Mouse (Mus musculus): ENCODE data around the gene Zc2hc1c. TPM values are rescaled to one million over a fixed set of nuclear protein-coding genes. Genes with fewer than 3 reads are reported as not detected.
"Not testable (repeated sequence)": the region's sequence is repeated elsewhere in the genome, so short reads cannot be mapped to it uniquely, and the experiment has no call there.

Zc2hc1c gene
- polyA plus RNA-seq, 1 experiment from 2014 or later, result 0.95 TPM

DNA sequence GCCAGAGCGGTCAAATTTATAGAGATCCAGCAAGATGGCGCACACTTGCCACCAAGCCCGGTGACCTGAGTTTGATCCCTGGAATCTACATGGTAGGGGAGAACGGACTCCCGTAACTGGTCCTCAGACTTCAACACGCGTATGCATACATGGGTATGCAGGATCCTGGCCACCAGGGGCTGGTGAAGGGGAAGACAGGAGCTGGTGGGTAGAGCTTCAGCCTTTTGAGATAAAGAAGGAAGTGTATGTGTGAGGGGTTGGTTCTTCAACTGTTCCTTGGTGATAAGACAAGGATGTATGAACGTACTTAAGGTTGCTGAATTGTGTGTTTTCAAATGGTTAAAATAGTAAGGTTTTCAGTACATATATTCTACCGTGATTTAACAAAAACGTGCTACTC lies 9.5 kb upstream of the Zc2hc1c start:
- Histone ChIP-seq H3K4me1 (ENCODE audit: control insufficient read depth, insufficient read depth, low read length) (no peaks in the 10 kb centered on the region), H3K9me3 (replicated peaks; ENCODE audit: control insufficient read depth, low read length) (no peaks in the 10 kb centered on the region), H3K36me3 (replicated peaks; ENCODE audit: control insufficient read depth, insufficient read depth, low read depth, low read length) (no peaks in the 10 kb centered on the region), H3K4me3 (ENCODE audit: low read depth, low read length) (no peak overlapping the region), H3K27me3 (ENCODE audit: control insufficient read depth, insufficient read depth, low read length) (no peaks in the 10 kb centered on the region), H3K9ac (replicated peaks; ENCODE audit: low read length) (no peak overlapping the region), H3K4me2 (ENCODE audit: low read depth, low read length) (no peak overlapping the region), H3K27ac (replicated peaks; ENCODE audit: low read depth, low read length) (no peak overlapping the region)
- no peak for DNase-seq (ENCODE audit: low spot score)
- no peak for ATAC-seq (replicated peaks; ENCODE audit: insufficient number of reproducible peaks, low FRiP score, low TSS enrichment, low read depth)
- WGBS, result 96% methylated on average over 10 of the region's 10 CpGs

GRCm38 (mm10) chr12:85279396-85280080 lies 8.9 kb upstream of the Zc2hc1c start:
- Histone ChIP-seq H3K4me3 (ENCODE audit: low read depth, low read length) (peak overlapping the region; percentile 53), H3K4me1 (ENCODE audit: control insufficient read depth, insufficient read depth, low read length) (no peaks in the 10 kb centered on the region), H3K36me3 (replicated peaks; ENCODE audit: control insufficient read depth, insufficient read depth, low read depth, low read length) (no peaks in the 10 kb centered on the region), H3K27ac (replicated peaks; ENCODE audit: low read depth, low read length) (no peak overlapping the region), H3K27me3 (ENCODE audit: control insufficient read depth, insufficient read depth, low read length) (no peaks in the 10 kb centered on the region), H3K9ac (replicated peaks; ENCODE audit: low read length) (peak overlapping the region; percentile 65), H3K4me2 (ENCODE audit: low read depth, low read length) (peak overlapping the region; percentile 72), H3K9me3 (replicated peaks; ENCODE audit: control insufficient read depth, low read length) (no peaks in the 10 kb centered on the region)
- no peak for DNase-seq (ENCODE audit: low spot score)
- WGBS, result 5% methylated on average over 10 of the region's 10 CpGs
- ATAC-seq (replicated peaks; ENCODE audit: insufficient number of reproducible peaks, low FRiP score, low TSS enrichment, low read depth), result 0 out of 2 replicates have a peak, but pooled peaks have one; percentile 31

DNA sequence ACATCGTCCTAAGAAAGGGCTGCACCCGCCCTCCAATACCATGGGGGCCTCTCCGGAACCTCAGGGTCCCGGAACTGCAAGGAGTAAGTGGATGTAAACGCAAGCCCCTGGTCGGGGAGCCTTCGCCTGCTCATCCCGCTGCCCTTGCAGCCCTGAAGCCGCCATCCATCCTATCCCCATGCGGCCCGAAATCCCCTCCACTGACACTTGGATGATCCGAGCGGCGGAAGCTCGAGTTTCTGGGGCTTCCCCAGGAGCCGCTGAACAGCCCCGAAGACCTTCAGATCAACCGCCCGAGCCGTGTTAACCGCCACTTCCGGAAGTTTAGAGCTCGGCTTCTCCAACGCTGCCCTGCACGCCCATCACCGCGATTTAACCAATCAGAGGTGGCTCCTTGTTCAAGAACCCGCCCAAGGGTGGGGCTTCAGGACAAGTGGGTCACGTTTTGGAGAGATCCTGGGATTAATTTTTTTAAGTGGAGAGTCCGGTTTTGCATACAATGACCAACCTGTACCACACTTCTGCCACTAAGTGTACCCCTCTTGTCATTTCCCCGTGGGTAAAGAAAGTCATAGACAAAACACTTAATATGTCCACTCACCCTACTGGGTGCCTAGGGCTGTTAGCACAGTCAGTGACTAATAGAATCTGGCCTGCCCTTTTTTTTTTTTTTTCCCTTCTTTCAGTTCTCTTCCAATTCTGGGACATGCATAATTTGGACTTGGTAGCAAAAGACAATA lies 8.1 kb upstream of the Zc2hc1c start:
- Histone ChIP-seq H3K9me3 (replicated peaks; ENCODE audit: control insufficient read depth, low read length) (no peaks in the 10 kb centered on the region), H3K27me3 (ENCODE audit: control insufficient read depth, insufficient read depth, low read length) (no peaks in the 10 kb centered on the region), H3K4me1 (ENCODE audit: control insufficient read depth, insufficient read depth, low read length) (no peaks in the 10 kb centered on the region), H3K4me2 (ENCODE audit: low read depth, low read length) (peak overlapping the region; percentile 72), H3K4me3 (ENCODE audit: low read depth, low read length) (peak overlapping the region; percentile 53), H3K9ac (replicated peaks; ENCODE audit: low read length) (peak overlapping the region; percentile 65), H3K27ac (replicated peaks; ENCODE audit: low read depth, low read length) (no peak overlapping the region), H3K36me3 (replicated peaks; ENCODE audit: control insufficient read depth, insufficient read depth, low read depth, low read length) (no peaks in the 10 kb centered on the region)
- DNase-seq (ENCODE audit: low spot score), result peak; percentile 99
- under 1% methylated on average over 31 of the region's 31 CpGs for WGBS
- ATAC-seq (replicated peaks; ENCODE audit: insufficient number of reproducible peaks, low FRiP score, low TSS enrichment, low read depth), result peak; percentile 94

GRCm38 (mm10) chr12:85280845-85281651 lies 7.3 kb upstream of the Zc2hc1c start:
- Histone ChIP-seq H3K9ac (replicated peaks; ENCODE audit: low read length) (no peak overlapping the region), H3K27me3 (ENCODE audit: control insufficient read depth, insufficient read depth, low read length) (no peaks in the 10 kb centered on the region), H3K4me3 (ENCODE audit: low read depth, low read length) (no peak overlapping the region; the same call in 1 of the 2 replicates), H3K4me2 (ENCODE audit: low read depth, low read length) (no peak overlapping the region), H3K4me1 (ENCODE audit: control insufficient read depth, insufficient read depth, low read length) (no peaks in the 10 kb centered on the region), H3K36me3 (replicated peaks; ENCODE audit: control insufficient read depth, insufficient read depth, low read depth, low read length) (no peaks in the 10 kb centered on the region), H3K9me3 (replicated peaks; ENCODE audit: control insufficient read depth, low read length) (no peaks in the 10 kb centered on the region), H3K27ac (replicated peaks; ENCODE audit: low read depth, low read length) (no peak overlapping the region)
- 69% methylated on average over 12 of the region's 12 CpGs for WGBS
- DNase-seq (ENCODE audit: low spot score) (no peak), ATAC-seq (replicated peaks; ENCODE audit: insufficient number of reproducible peaks, low FRiP score, low TSS enrichment, low read depth) (no peak)

- not testable (repeated sequence) for H3K27ac ChIP-seq (replicated peaks; ENCODE audit: low read depth, low read length); H3K4me1 ChIP-seq (ENCODE audit: control insufficient read depth, insufficient read depth, low read length); DNase-seq (ENCODE audit: low spot score); H3K4me3 ChIP-seq (ENCODE audit: low read depth, low read length); H3K9ac ChIP-seq (replicated peaks; ENCODE audit: low read length); H3K9me3 ChIP-seq (replicated peaks; ENCODE audit: control insufficient read depth, low read length); H3K36me3 ChIP-seq (replicated peaks; ENCODE audit: control insufficient read depth, insufficient read depth, low read depth, low read length); ATAC-seq (replicated peaks; ENCODE audit: insufficient number of reproducible peaks, low FRiP score, low TSS enrichment, low read depth); H3K27me3 ChIP-seq (ENCODE audit: control insufficient read depth, insufficient read depth, low read length); H3K4me2 ChIP-seq (ENCODE audit: low read depth, low read length)
- WGBS, result 87% methylated on average over 1 of the region's 4 CpGs
Measured at GRCm38 (mm10) chr12:85281756-85282155, 6.6 kb upstream of the Zc2hc1c start.

- H3K27ac ChIP-seq (replicated peaks; ENCODE audit: low read depth, low read length), result no peak overlapping the region
- WGBS, result 74% methylated on average over 8 of the region's 8 CpGs
- H3K4me1 ChIP-seq (ENCODE audit: control insufficient read depth, insufficient read depth, low read length), result no peaks in the 10 kb centered on the region
- no peak for DNase-seq (ENCODE audit: low spot score)
- H3K36me3 ChIP-seq (replicated peaks; ENCODE audit: control insufficient read depth, insufficient read depth, low read depth, low read length), result no peaks in the 10 kb centered on the region
- H3K4me2 ChIP-seq (ENCODE audit: low read depth, low read length), result no peak overlapping the region
- H3K9ac ChIP-seq (replicated peaks; ENCODE audit: low read length), result no peak overlapping the region
- H3K4me3 ChIP-seq (ENCODE audit: low read depth, low read length), result no peak overlapping the region
- no peaks in the 10 kb centered on the region for H3K9me3 ChIP-seq (replicated peaks; ENCODE audit: control insufficient read depth, low read length)
- H3K27me3 ChIP-seq (ENCODE audit: control insufficient read depth, insufficient read depth, low read length), result no peaks in the 10 kb centered on the region
- ATAC-seq (replicated peaks; ENCODE audit: insufficient number of reproducible peaks, low FRiP score, low TSS enrichment, low read depth), result no peak
Measured at GRCm38 (mm10) chr12:85284331-85284730, 4.1 kb upstream of the Zc2hc1c start.

- DNase-seq (ENCODE audit: low spot score), result no peak
- H3K4me2 ChIP-seq (ENCODE audit: low read depth, low read length), result no peak overlapping the region
- H3K9me3 ChIP-seq (replicated peaks; ENCODE audit: control insufficient read depth, low read length), result no peaks in the 10 kb centered on the region
- ATAC-seq (replicated peaks; ENCODE audit: insufficient number of reproducible peaks, low FRiP score, low TSS enrichment, low read depth), result no peak
- H3K36me3 ChIP-seq (replicated peaks; ENCODE audit: control insufficient read depth, insufficient read depth, low read depth, low read length), result no peaks in the 10 kb centered on the region
- H3K9ac ChIP-seq (replicated peaks; ENCODE audit: low read length), result no peak overlapping the region
- no peak overlapping the region for H3K27ac ChIP-seq (replicated peaks; ENCODE audit: low read depth, low read length)
- H3K4me3 ChIP-seq (ENCODE audit: low read depth, low read length), result no peak overlapping the region
- H3K27me3 ChIP-seq (ENCODE audit: control insufficient read depth, insufficient read depth, low read length), result no peaks in the 10 kb centered on the region
- 82% methylated on average over 4 of the region's 4 CpGs for WGBS
- H3K4me1 ChIP-seq (ENCODE audit: control insufficient read depth, insufficient read depth, low read length), result no peaks in the 10 kb centered on the region
Measured at GRCm38 (mm10) chr12:85284996-85285395, 3.4 kb upstream of the Zc2hc1c start.

Measured in embryonic facial prominence, embryonic 11.5 days (tissue).